Mouse (Mus musculus): Measurements from ENCODE around the gene Chl1.

DNA sequence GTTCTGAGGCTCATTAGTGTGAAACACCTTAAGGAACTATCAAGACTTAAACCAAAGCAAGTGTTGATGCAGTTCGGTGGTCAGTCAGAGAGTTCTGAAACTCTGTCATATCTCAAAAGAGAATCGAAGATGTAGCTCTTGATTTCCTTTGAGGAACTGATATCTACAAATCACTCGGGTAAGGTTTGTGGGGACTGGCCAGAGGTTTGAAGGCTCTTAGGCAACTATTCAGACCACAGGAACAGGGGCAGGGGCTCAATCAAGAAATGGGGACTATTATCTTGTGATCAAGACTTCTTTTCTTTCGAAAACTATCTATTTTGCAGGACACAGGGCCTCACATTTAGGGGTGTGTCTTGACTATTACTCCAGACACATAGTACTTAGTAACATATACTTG is 39.5 kb downstream of the Chl1 start:
- no peak for TF ChIP-seq EP300 (IDR thresholded peaks at IDR 0.05)
- no peak for TF ChIP-seq CTCF (IDR thresholded peaks at IDR 0.05)

Data from lung, postnatal 0 days (tissue).